ENCODE assay signal across 12 mouse cellular contexts in the genomic region with DNA sequence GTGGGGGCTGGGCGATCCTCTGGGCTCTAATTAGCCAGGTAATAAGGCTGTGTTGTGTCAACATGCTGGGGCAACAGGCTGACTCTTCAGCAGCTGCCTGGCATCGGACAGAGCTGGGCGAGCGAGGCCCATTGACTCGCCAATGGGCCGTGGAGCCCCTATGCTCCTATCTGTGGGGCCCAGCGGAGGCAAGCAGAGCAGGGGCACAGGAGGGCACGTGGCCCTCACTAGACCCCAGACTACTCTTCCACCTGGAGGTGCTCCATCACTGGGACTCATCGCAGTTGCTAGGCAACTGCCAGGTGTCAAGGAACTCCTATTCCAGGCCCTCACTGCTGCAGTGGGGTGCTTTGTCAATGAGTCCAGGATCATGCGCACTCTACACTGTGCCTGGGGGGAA.
DNase-seq lines count a peak whose midpoint lies in the region; ATAC-seq lines count a peak whose summit lies in the region.
"Had no signal": no experiment of that assay in that cellular context is flagged by ENCODE, and none has a peak within 500 bp of the region (broad histone marks: within the 10 kb centered on the region; RNA-seq: fewer than 3 reads in every experiment).

No protein-coding gene starts in this region.

- intact Hi-C loops in left cerebral cortex, postnatal 25 days (cut with DNase I) = no loop called here

- 0 out of 2 replicates have a peak, but pooled peaks have one; percentile 21 for ATAC-seq in neural tube, embryonic 12.5 days (ENCODE audit: low FRiP score, low read depth)
- 0 out of 2 replicates have a peak, but pooled peaks have one; percentile 53 for ATAC-seq in limb, embryonic 12.5 days (ENCODE audit: insufficient number of reproducible peaks, insufficient read depth, low FRiP score, low TSS enrichment, low read depth)
- no peak for ATAC-seq in megakaryocyte progenitor cell, adult 5-6 weeks (replicated peaks; ENCODE audit: poor library complexity)
- no peak for ATAC-seq in liver, embryonic 12.5 days
- ATAC-seq: activated CD4-positive, CD25-positive, alpha-beta regulatory T cell, adult 4 months; CD4-positive, CD25-positive, alpha-beta regulatory T cell, adult 4 months had no signal

- H3K4me2 ChIP-seq in neural tube, embryonic 12.5 days (replicated peaks) = no peak overlapping the region
- no peak overlapping the region for H3K4me2 ChIP-seq in limb, embryonic 12.5 days
- H3K4me2 ChIP-seq in liver, embryonic 12.5 days = no peak overlapping the region

- H3K4me3 ChIP-seq in neural tube, embryonic 12.5 days = no peak overlapping the region
- H3K4me3 ChIP-seq in hindbrain, embryonic 10.5 days = no peak overlapping the region
- no peak overlapping the region for H3K4me3 ChIP-seq in limb, embryonic 12.5 days (replicated peaks)
- H3K4me3 ChIP-seq in liver, embryonic 12.5 days = no peak overlapping the region
- H3K4me3 ChIP-seq: megakaryocyte, embryonic 14.5 days had no signal

- no peaks in the 10 kb centered on the region for H3K36me3 ChIP-seq in neural tube, embryonic 12.5 days
- no peaks in the 10 kb centered on the region for H3K36me3 ChIP-seq in hindbrain, embryonic 10.5 days
- no peaks in the 10 kb centered on the region for H3K36me3 ChIP-seq in limb, embryonic 12.5 days
- no peaks in the 10 kb centered on the region for H3K36me3 ChIP-seq in liver, embryonic 12.5 days

- WGBS in neural tube, embryonic 12.5 days = 70% methylated on average over 10 of the region's 10 CpGs
- 85% methylated on average over 10 of the region's 10 CpGs for WGBS in hindbrain, embryonic 10.5 days
- 60% methylated on average over 10 of the region's 10 CpGs for WGBS in limb, embryonic 12.5 days
- WGBS in liver, embryonic 12.5 days (ENCODE audit: insufficient replicate concordance) = 73% methylated on average over 10 of the region's 10 CpGs

- DNase-seq in neural tube, embryonic 10.5 days (ENCODE audit: extremely low spot score, low spot score) = no peak
- no peak for DNase-seq in hindbrain, embryonic 10.5 days (ENCODE audit: low spot score)
- no peak for DNase-seq in left cerebral cortex, postnatal 25 days (ENCODE audit: low spot score in 2 of 2)
- DNase-seq: cerebellum, adult 18-20 months; retina, postnatal 1 day had no signal

- H3K27me3 ChIP-seq in neural tube, embryonic 12.5 days (replicated peaks) = no peaks in the 10 kb centered on the region
- peaks cover 19% of the 10 kb centered on the region for H3K27me3 ChIP-seq in hindbrain, embryonic 10.5 days (ENCODE audit: insufficient read depth, poor library complexity, severe bottlenecking)
- 0 out of 2 replicates have a peak, but pooled peaks cover 6% of the 10 kb centered on the region for H3K27me3 ChIP-seq in limb, embryonic 12.5 days
- H3K27me3 ChIP-seq in liver, embryonic 12.5 days (replicated peaks) = peaks cover 8% of the 10 kb centered on the region; the same call in 1 of the 2 replicates

- H3K4me1 ChIP-seq in neural tube, embryonic 12.5 days = peaks cover 13% of the 10 kb centered on the region
- peaks cover 20% of the 10 kb centered on the region for H3K4me1 ChIP-seq in hindbrain, embryonic 10.5 days (replicated peaks)
- H3K4me1 ChIP-seq in limb, embryonic 12.5 days (replicated peaks) = peaks cover 27% of the 10 kb centered on the region
- no peaks in the 10 kb centered on the region for H3K4me1 ChIP-seq in liver, embryonic 12.5 days
- H3K4me1 ChIP-seq: megakaryocyte, embryonic 14.5 days had no signal

- H3K27ac ChIP-seq in neural tube, embryonic 12.5 days = no peak overlapping the region
- peak overlapping the region; percentile 17 for H3K27ac ChIP-seq in hindbrain, embryonic 10.5 days
- no peak overlapping the region for H3K27ac ChIP-seq in limb, embryonic 12.5 days
- H3K27ac ChIP-seq in liver, embryonic 12.5 days = no peak overlapping the region

- H3K9me3 ChIP-seq in neural tube, embryonic 12.5 days = no peaks in the 10 kb centered on the region
- peaks cover 6% of the 10 kb centered on the region for H3K9me3 ChIP-seq in hindbrain, embryonic 10.5 days
- no peaks in the 10 kb centered on the region for H3K9me3 ChIP-seq in limb, embryonic 12.5 days
- no peaks in the 10 kb centered on the region for H3K9me3 ChIP-seq in liver, embryonic 12.5 days (replicated peaks)
- H3K9me3 ChIP-seq: megakaryocyte, embryonic 14.5 days had no signal

- H3K9ac ChIP-seq in neural tube, embryonic 12.5 days = 0 out of 2 replicates have a peak overlapping the region, but pooled peaks have one; percentile 6
- no peak overlapping the region for H3K9ac ChIP-seq in limb, embryonic 12.5 days (replicated peaks)
- no peak overlapping the region for H3K9ac ChIP-seq in liver, embryonic 12.5 days

Comparison
In these comparisons a context has a peak if more than half of its experiments do, and no peak if none do; other contexts are left out.
1. ATAC-seq: peak in neural tube, embryonic 12.5 days (single experiment) and limb, embryonic 12.5 days (single experiment); none in megakaryocyte progenitor cell, adult 5-6 weeks (single experiment) and liver, embryonic 12.5 days (single experiment).